Mouse (Mus musculus): ENCODE results near the gene Nkain2.

DNA sequence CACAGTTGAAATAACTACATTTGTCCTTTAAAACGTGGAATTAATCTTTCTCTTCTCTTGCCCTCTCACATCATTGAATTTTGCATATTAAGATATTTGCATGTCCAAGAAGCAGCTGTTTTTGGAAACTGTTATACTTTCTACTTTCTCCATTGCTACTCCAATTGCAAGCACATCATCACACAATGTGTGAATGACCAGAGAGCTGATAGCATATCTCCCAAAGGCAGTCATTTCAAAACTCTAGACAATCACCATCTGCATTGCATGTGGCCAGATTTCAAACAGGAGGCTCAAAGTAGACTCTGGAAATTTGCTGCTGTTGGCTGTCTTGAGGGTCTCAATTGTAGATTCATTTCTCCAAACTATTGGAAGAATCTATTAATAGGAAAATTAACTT is 396.7 kb downstream of the Nkain2 start:
- TF ChIP-seq CTCF (IDR thresholded peaks at IDR 0.05; ENCODE audit: extremely low read depth, insufficient read depth, low read length) (no peak), POLR2A (IDR thresholded peaks at IDR 0.05; ENCODE audit: extremely low read depth, insufficient read depth, low read length) (no peak)

Data from cortical plate, adult 2 months (tissue).